Mouse (Mus musculus): ENCODE results near the gene Klra8. TPM values are rescaled to one million over a fixed set of nuclear protein-coding genes. Genes with fewer than 3 reads are reported as not detected.

Gene Klra8
- not detected in 2 replicates for polyA plus RNA-seq (2021; fragmentation: Nextera tagmentation)
- long read RNA-seq, experiment 1 = 0 reads
- long read RNA-seq, experiment 2 = 0 reads

DNA sequence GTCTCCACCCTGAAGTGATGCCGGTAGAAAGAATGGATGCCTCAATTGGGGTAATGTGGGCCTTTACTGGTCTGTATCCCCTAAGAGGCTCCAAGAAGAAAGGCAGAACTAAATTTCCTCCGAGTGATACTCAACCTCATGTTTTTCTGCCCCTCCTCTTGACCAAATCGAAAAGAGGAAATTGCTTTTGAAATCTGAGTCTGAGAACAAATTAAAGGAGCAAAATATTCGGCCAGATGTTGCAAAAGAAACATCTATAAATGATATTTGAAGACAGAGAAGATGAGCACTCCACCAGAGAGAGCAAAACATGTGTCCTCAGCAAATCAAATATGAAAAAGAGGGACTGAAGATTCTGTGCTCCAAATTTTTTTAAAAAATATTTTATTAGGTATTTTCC is at the start of gene Klra8:
Gene Klra8, minus strand, starts transcription at position 101 of the 400 bp plus-strand sequence.

DNA sequence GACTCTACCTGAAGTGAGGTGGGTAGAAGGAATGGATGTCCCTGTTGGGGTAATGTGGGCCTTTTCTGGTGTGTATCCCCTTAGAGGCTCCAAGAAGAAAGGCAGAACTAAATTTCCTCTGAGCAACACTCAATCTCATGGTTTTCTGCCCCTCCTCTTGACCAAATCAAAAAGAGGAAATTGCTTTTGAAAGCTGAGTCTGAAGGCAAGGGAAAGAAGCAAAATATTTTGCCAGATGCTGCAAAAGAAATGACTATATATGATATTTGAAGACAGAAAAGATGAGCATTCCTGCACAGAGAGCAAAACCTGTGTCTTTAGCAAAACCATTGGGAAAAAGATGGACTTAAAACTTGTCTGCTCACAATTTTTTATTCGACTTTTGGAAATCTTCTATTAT is 62.5 kb downstream of the Klra8 start, which contains the start of gene Klra4:
Gene Klra4, minus strand, starts transcription at position 101 of the 400 bp plus-strand sequence.

Other genes with a start within 250 kb of the Klra8 start
- gene Klra5, start 212.2 kb downstream of the Klra8 start, polyA plus RNA-seq (2021; fragmentation: Nextera tagmentation) = not detected in 2 replicates
- not detected in 2 replicates for gene Klra6, start 102.9 kb downstream of the Klra8 start, polyA plus RNA-seq (2021; fragmentation: Nextera tagmentation)
- not detected in 2 replicates for gene Klra4, start 62.6 kb downstream of the Klra8 start, polyA plus RNA-seq (2021; fragmentation: Nextera tagmentation)
- gene Klra9, start 63.2 kb upstream of the Klra8 start, polyA plus RNA-seq (2021; fragmentation: Nextera tagmentation) = not detected in 2 replicates
- gene Klra7, start 103.4 kb upstream of the Klra8 start, polyA plus RNA-seq (2021; fragmentation: Nextera tagmentation) = not detected in 2 replicates
- not detected in 2 replicates for gene Klra10, start 152.0 kb upstream of the Klra8 start, polyA plus RNA-seq (2021; fragmentation: Nextera tagmentation)
- gene Klra3, start 207.7 kb upstream of the Klra8 start, polyA plus RNA-seq (2021; fragmentation: Nextera tagmentation) = not detected in 2 replicates

All from left cerebral cortex, adult 6 months (tissue).